8 mouse cellular contexts compared by ENCODE assay signal in genomic region chr7:142481568-142482255, GRCm38 (mm10). TPM values are rescaled to one million over a fixed set of nuclear protein-coding genes. Genes with fewer than 3 reads are reported as not detected.
DNase-seq lines count a peak whose midpoint lies in the region; ATAC-seq and TF ChIP-seq lines count a peak whose summit lies in the region.

No protein-coding gene starts in this region.

- peaks cover 78% of the 10 kb centered on the region for H3K4me1 ChIP-seq in kidney, embryonic 15.5 days
- H3K4me1 ChIP-seq in intestine, postnatal 0 days (replicated peaks; ENCODE audit: control insufficient read depth, insufficient read depth, low read length) = peaks cover 4% of the 10 kb centered on the region; the same call in 1 of the 2 replicates

- peak overlapping the region; percentile 59 for H3K4me2 ChIP-seq in kidney, embryonic 15.5 days
- peak overlapping the region; percentile 54 for H3K4me2 ChIP-seq in intestine, postnatal 0 days (replicated peaks; ENCODE audit: low read depth)

- TF ChIP-seq CTCF in intestine, postnatal 0 days (IDR thresholded peaks at IDR 0.05; ENCODE audit: low read depth) = no peak

- H3K27me3 ChIP-seq in kidney, embryonic 15.5 days = no peaks in the 10 kb centered on the region
- no peaks in the 10 kb centered on the region for H3K27me3 ChIP-seq in intestine, postnatal 0 days (replicated peaks; ENCODE audit: control insufficient read depth, insufficient read depth, low read length)

- peak overlapping the region; percentile 97 for H3K27ac ChIP-seq in kidney, embryonic 15.5 days
- peak overlapping the region; percentile 92 for H3K27ac ChIP-seq in intestine, postnatal 0 days (ENCODE audit: low read depth, low read length)

- 3% methylated on average over 22 of the region's 22 CpGs for WGBS in kidney, embryonic 15.5 days
- 7% methylated on average over 22 of the region's 22 CpGs for WGBS in intestine, postnatal 0 days

- DNase-seq in kidney, adult 18-20 months = no peak
- peak; percentile 76 for DNase-seq in embryo, embryonic 10.5 days (ENCODE audit: low spot score)
- peak; percentile 77 to 83 for DNase-seq in heart, adult 18-20 months
- DNase-seq in naive thymus-derived CD4-positive, alpha-beta T cell, adult 2 months (ENCODE audit: low read depth) = peak; percentile 31
- no peak for DNase-seq in layer of hippocampus, adult 18-20 months (ENCODE audit: low spot score in 2 of 2)

- peak overlapping the region; percentile 56 for H3K9ac ChIP-seq in kidney, embryonic 15.5 days
- H3K9ac ChIP-seq in intestine, postnatal 0 days (ENCODE audit: low read depth, low read length) = peak overlapping the region; percentile 54

- H3K4me3 ChIP-seq in kidney, embryonic 15.5 days (replicated peaks) = peak overlapping the region; percentile 28
- H3K4me3 ChIP-seq in intestine, postnatal 0 days (ENCODE audit: low read depth, low read length) = no peak overlapping the region

- ATAC-seq in kidney, embryonic 15.5 days (replicated peaks; ENCODE audit: low FRiP score) = peak; percentile 65
- ATAC-seq in intestine, postnatal 0 days = peak; percentile 39
- ATAC-seq in erythroid progenitor cell, adult 5-6 weeks (replicated peaks; ENCODE audit: low FRiP score, poor library complexity, severe bottlenecking) = no peak

- H3K9me3 ChIP-seq in kidney, embryonic 15.5 days (replicated peaks) = no peaks in the 10 kb centered on the region
- no peaks in the 10 kb centered on the region for H3K9me3 ChIP-seq in intestine, postnatal 0 days (ENCODE audit: control insufficient read depth)

- H3K36me3 ChIP-seq in kidney, embryonic 15.5 days = peaks cover 30% of the 10 kb centered on the region
- H3K36me3 ChIP-seq in intestine, postnatal 0 days (ENCODE audit: control insufficient read depth, insufficient read depth) = peaks cover 25% of the 10 kb centered on the region

RNA-seq across cellular contexts. Expression of gene Tnnt3, which starts 16.9 kb away (rescaled TPM):
- 23.5 and 46.2 TPM in 2 replicates for polyA plus RNA-seq in kidney, embryonic 15.5 days (2015; fragmentation: Nextera tagmentation; extraction: Ambion mirVana)
- total RNA-seq in heart, adult 18-20 months (2021) = under 1 TPM in 1 of 2 experiments, not detected in 1; 0.67 TPM
- 3.0 TPM in 2 replicates for polyA plus RNA-seq in intestine, postnatal 0 days (2015; fragmentation: Nextera tagmentation; extraction: Ambion mirVana)
- not detected in 2 replicates for total RNA-seq in erythroid progenitor cell, adult 5-6 weeks (2015; ENCODE audit: low replicate concordance)
- not detected in 2 replicates for total RNA-seq in erythroid progenitor cell, adult 5-6 weeks (2017; ENCODE audit: low replicate concordance)
- total RNA-seq in layer of hippocampus, adult 18-20 months (2021) = not detected

RNA-seq across cellular contexts. Expression of gene Lsp1, which starts 21.1 kb away (rescaled TPM):
- polyA plus RNA-seq in kidney, embryonic 15.5 days (2015; fragmentation: Nextera tagmentation; extraction: Ambion mirVana) = 115 and 139 TPM in 2 replicates
- 10 to 100 TPM; 24.7 to 33.1 TPM for total RNA-seq in heart, adult 18-20 months (2021)
- polyA plus RNA-seq in intestine, postnatal 0 days (2015; fragmentation: Nextera tagmentation; extraction: Ambion mirVana) = 55.2 and 61.8 TPM in 2 replicates
- total RNA-seq in erythroid progenitor cell, adult 5-6 weeks (2015; ENCODE audit: low replicate concordance) = 88.0 and 115 TPM in 2 replicates
- total RNA-seq in erythroid progenitor cell, adult 5-6 weeks (2017; ENCODE audit: low replicate concordance) = 64.5 and 76.5 TPM in 2 replicates
- total RNA-seq in layer of hippocampus, adult 18-20 months (2021) = 1 to 10 TPM; 2.6 to 3.1 TPM

RNA-seq across cellular contexts. Expression of gene Tnni2, which starts 40.1 kb away (rescaled TPM):
- 19.0 and 45.8 TPM in 2 replicates for polyA plus RNA-seq in kidney, embryonic 15.5 days (2015; fragmentation: Nextera tagmentation; extraction: Ambion mirVana)
- total RNA-seq in heart, adult 18-20 months (2021) = 1 to 10 TPM; 1.8 to 2.6 TPM
- 1.9 and 2.4 TPM in 2 replicates for polyA plus RNA-seq in intestine, postnatal 0 days (2015; fragmentation: Nextera tagmentation; extraction: Ambion mirVana)
- total RNA-seq in erythroid progenitor cell, adult 5-6 weeks (2015; ENCODE audit: low replicate concordance) = not detected in 2 replicates
- not detected in 2 replicates for total RNA-seq in erythroid progenitor cell, adult 5-6 weeks (2017; ENCODE audit: low replicate concordance)
- 1 to 10 TPM in 1 of 2 experiments, not detected in 1; 1.2 TPM for total RNA-seq in layer of hippocampus, adult 18-20 months (2021)

RNA-seq across cellular contexts. Expression of gene Syt8, which starts 47.1 kb away (rescaled TPM):
- polyA plus RNA-seq in kidney, embryonic 15.5 days (2015; fragmentation: Nextera tagmentation; extraction: Ambion mirVana) = 0.62 and 1.3 TPM in 2 replicates
- total RNA-seq in heart, adult 18-20 months (2021) = not detected
- 0.60 and 1.3 TPM in 2 replicates for polyA plus RNA-seq in intestine, postnatal 0 days (2015; fragmentation: Nextera tagmentation; extraction: Ambion mirVana)
- total RNA-seq in erythroid progenitor cell, adult 5-6 weeks (2015; ENCODE audit: low replicate concordance) = not detected in 2 replicates
- not detected in 2 replicates for total RNA-seq in erythroid progenitor cell, adult 5-6 weeks (2017; ENCODE audit: low replicate concordance)
- not detected for total RNA-seq in layer of hippocampus, adult 18-20 months (2021)

RNA-seq across cellular contexts. Expression of gene Mrpl23, which starts 50.8 kb away (rescaled TPM):
- polyA plus RNA-seq in kidney, embryonic 15.5 days (2015; fragmentation: Nextera tagmentation; extraction: Ambion mirVana) = 25.8 and 26.8 TPM in 2 replicates
- total RNA-seq in heart, adult 18-20 months (2021) = 10 to 100 TPM; 12.2 to 29.0 TPM
- polyA plus RNA-seq in intestine, postnatal 0 days (2015; fragmentation: Nextera tagmentation; extraction: Ambion mirVana) = 26.7 and 33.0 TPM in 2 replicates
- 9.6 TPM in 1 of 2 replicates, not detected in the other for total RNA-seq in erythroid progenitor cell, adult 5-6 weeks (2015; ENCODE audit: low replicate concordance)
- 0.13 TPM in 1 of 2 replicates, not detected in the other for total RNA-seq in erythroid progenitor cell, adult 5-6 weeks (2017; ENCODE audit: low replicate concordance)
- total RNA-seq in layer of hippocampus, adult 18-20 months (2021) = 1 to 10 TPM; 6.8 to 8.4 TPM

Comparison
In these comparisons a context has a peak if more than half of its experiments do, and no peak if none do; other contexts are left out.
1. DNase-seq: peak in embryo, embryonic 10.5 days (single experiment), heart, adult 18-20 months (2 of 2) and naive thymus-derived CD4-positive, alpha-beta T cell, adult 2 months (single experiment); none in kidney, adult 18-20 months (single experiment) and layer of hippocampus, adult 18-20 months (0 of 2).
2. RNA of gene Lsp1, which starts 21.1 kb away (total RNA-seq): 64.5 to 115 TPM in erythroid progenitor cell, adult 5-6 weeks and 24.7 to 33.1 TPM in heart, adult 18-20 months; 2.6 to 3.1 TPM in layer of hippocampus, adult 18-20 months; every median in the first group is over 4 times any median in the second.